Mouse (Mus musculus) liver, adult 2 months (tissue): ENCODE data around the gene Gm13290.

Experiments
- CTCF ChIP-seq: fragments of 200-500 bp; IDR thresholded peaks from 2 replicates; pipeline ENCODE4 v1.5.1; 2011; ENCODE audit warnings: low read depth, low read length, control low read depth
- POLR2A ChIP-seq: fragments of 200-500 bp; IDR thresholded peaks from 2 replicates; pipeline ENCODE4 v1.6.1; 2011; ENCODE audit warnings: low read length, control low read depth; ENCODE audit not compliant: insufficient read depth; ENCODE audit errors: extremely low read depth

DNA sequence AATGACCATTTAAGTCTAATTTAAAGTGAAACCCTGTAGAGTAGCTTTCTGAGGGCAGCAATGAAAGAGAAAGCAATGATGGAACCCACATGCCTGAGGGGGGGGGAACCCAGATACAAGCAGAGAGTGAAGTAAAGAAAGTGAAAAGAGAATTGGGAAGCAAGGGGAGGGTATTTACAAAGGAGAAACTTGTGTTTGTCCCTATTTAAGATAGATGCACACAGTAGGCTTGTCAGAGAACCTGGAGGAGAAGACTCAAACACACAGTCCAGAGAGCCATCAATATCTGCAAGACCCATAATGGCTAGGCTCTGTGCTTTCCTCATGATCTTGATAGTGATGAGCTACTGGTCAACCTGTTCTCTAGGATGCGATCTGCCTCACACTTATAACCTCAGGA is 46.0 kb downstream of the Gm13290 start, which contains the start of gene Ifna11:
- no peak for TF ChIP-seq POLR2A
- no peak for TF ChIP-seq CTCF
